Mouse (Mus musculus) heart, embryonic 16.5 days (tissue): Measurements from ENCODE around the gene Sds. TPM values are rescaled to one million over a fixed set of nuclear protein-coding genes. Genes with fewer than 3 reads are reported as not detected.

Source experiments
- ATAC-seq: fragments of 200-750 bp; cut with Nextera tagmentation; replicated peaks from 2 replicates; pipeline ENCODE4 v1.8.0; 2017; ENCODE audit warnings: moderate number of reproducible peaks; ENCODE audit not compliant: insufficient read depth, low FRiP score; ENCODE audit errors: extremely low read depth
- H3K27ac ChIP-seq: fragments of 300-500 bp; sonication (generic); 2 replicates; pipeline ENCODE4 v1.5.1; 2014; ENCODE audit warnings: mild to moderate bottlenecking, low read length, control low read depth, moderate library complexity
- H3K27me3 ChIP-seq: fragments of 300-500 bp; sonication (generic); 2 replicates; pipeline ENCODE4 v1.6.1; 2014; ENCODE audit warnings: low read length, mixed read lengths; ENCODE audit not compliant: control insufficient read depth, insufficient read depth
- H3K36me3 ChIP-seq: fragments of 300-500 bp; sonication (generic); 2 replicates; pipeline ENCODE4 v1.6.1; 2014; ENCODE audit not compliant: control insufficient read depth, insufficient read depth
- H3K4me1 ChIP-seq: fragments of 300-500 bp; sonication (generic); 2 replicates; pipeline ENCODE4 v1.6.1; 2014; ENCODE audit warnings: low read length, mixed read lengths; ENCODE audit not compliant: control insufficient read depth, insufficient read depth
- H3K4me2 ChIP-seq: fragments of 300-500 bp; sonication (generic); 2 replicates; pipeline ENCODE4 v1.6.1; 2014; ENCODE audit warnings: low read depth, mild to moderate bottlenecking, control low read depth, low read length
- H3K4me3 ChIP-seq: fragments of 300-500 bp; sonication (generic); 2 replicates; pipeline ENCODE4 v1.5.1; 2014; ENCODE audit warnings: mild to moderate bottlenecking, control low read depth, low read length
- H3K9ac ChIP-seq: fragments of 300-500 bp; sonication (generic); 2 replicates; pipeline ENCODE4 v1.6.1; 2014; ENCODE audit warnings: low read length, control low read depth
- H3K9me3 ChIP-seq: fragments of 300-500 bp; sonication (generic); replicated peaks from 2 replicates; pipeline ENCODE4 v1.6.1; 2016; ENCODE audit warnings: low read length; ENCODE audit not compliant: control insufficient read depth
- WGBS: fragments of 180-500 bp; shearing (Covaris S2); extraction: QIAGEN DNeasy Blood & Tissue Kit; methylation state at CpG from one replicate; pipeline ENCODE4 v1.1.7; 2014; 5-methylcytosine and 5-hydroxymethylcytosine counted together
- polyA plus RNA-seq: library from polyadenylated mRNA; unstranded; fragments of >200 nt; fragmentation: Nextera tagmentation; extraction: Ambion mirVana; gene quantifications from 2 replicates; pipeline ENCODE4 v1.2.1, GENCODE M21; 2015

The Sds gene
- polyA plus RNA-seq, 1 experiment from 2014 or later: 0.56 TPM

GRCm38 (mm10) chr5:120432486-120433015, 43.8 kb upstream of the Sds start:
- no peak overlapping the region for H3K4me2 ChIP-seq
- H3K9ac ChIP-seq: no peak overlapping the region
- H3K27ac ChIP-seq: no peak overlapping the region
- no peaks in the 10 kb centered on the region for H3K9me3 ChIP-seq
- no peak overlapping the region for H3K4me3 ChIP-seq
- no peak for ATAC-seq
- WGBS: 3% methylated on average over 9 of the region's 9 CpGs
- H3K27me3 ChIP-seq: peaks cover 96% of the 10 kb centered on the region
- no peaks in the 10 kb centered on the region for H3K36me3 ChIP-seq
- H3K4me1 ChIP-seq: no peaks in the 10 kb centered on the region

- 3% methylated on average over 13 of the region's 13 CpGs for WGBS
- ATAC-seq: no peak
- H3K4me3 ChIP-seq: no peak overlapping the region
These were observed 43.1 kb upstream of the Sds start for GRCm38 (mm10) chr5:120433135-120433760.

GRCm38 (mm10) chr5:120434231-120434735, 42.0 kb upstream of the Sds start:
- Histone ChIP-seq H3K9ac (no peak overlapping the region), H3K4me2 (no peak overlapping the region), H3K4me1 (no peaks in the 10 kb centered on the region), H3K27ac (no peak overlapping the region), H3K4me3 (no peak overlapping the region), H3K36me3 (no peaks in the 10 kb centered on the region), H3K9me3 (no peaks in the 10 kb centered on the region), H3K27me3 (peaks cover 97% of the 10 kb centered on the region)
- no peak for ATAC-seq
- 3% methylated on average over 21 of the region's 21 CpGs for WGBS

More at GRCm38 (mm10) chr5:120433135-120433760, 43.1 kb upstream of the Sds start:
- Histone ChIP-seq H3K4me2 (no peak overlapping the region), H3K27ac (no peak overlapping the region), H3K4me1 (no peaks in the 10 kb centered on the region), H3K36me3 (no peaks in the 10 kb centered on the region), H3K9ac (no peak overlapping the region), H3K27me3 (peaks cover 96% of the 10 kb centered on the region), H3K9me3 (no peaks in the 10 kb centered on the region)

DNA sequence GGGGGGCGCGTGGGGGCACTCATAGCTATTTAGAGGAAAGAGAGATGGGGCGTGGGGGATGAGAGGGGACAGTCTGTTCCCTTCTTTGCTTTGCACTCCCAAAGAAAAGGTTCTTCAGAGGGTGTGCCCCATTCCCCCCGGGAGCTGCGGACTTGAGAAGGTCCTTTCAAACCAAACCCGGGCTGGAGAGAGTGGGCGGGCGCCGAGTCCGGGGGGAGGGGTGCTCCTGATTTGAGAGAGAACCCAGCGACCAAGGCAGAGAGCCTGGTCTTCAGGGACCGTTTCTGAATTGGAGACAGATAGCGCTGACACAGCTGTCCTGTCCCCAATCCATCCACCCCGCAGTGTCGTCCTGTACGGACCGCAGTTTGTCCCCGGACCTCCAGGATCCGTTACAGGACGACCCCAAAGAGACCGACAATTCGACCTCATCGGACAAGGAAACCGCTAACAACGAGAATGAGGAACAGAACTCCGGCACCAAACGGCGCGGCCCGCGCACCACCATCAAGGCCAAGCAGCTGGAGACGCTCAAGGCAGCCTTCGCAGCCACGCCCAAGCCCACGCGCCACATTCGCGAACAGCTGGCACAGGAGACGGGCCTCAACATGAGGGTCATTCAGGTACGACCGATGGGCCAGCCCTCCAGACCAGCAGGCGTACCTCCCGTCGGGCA, 41.2 kb upstream of the Sds start:
- Histone ChIP-seq H3K36me3 (no peaks in the 10 kb centered on the region), H3K9me3 (no peaks in the 10 kb centered on the region), H3K4me2 (no peak overlapping the region), H3K27me3 (peaks cover 97% of the 10 kb centered on the region), H3K27ac (no peak overlapping the region), H3K4me3 (no peak overlapping the region), H3K9ac (no peak overlapping the region), H3K4me1 (peaks cover 5% of the 10 kb centered on the region)
- under 1% methylated on average over 44 of the region's 44 CpGs for WGBS
- no peak for ATAC-seq

DNA sequence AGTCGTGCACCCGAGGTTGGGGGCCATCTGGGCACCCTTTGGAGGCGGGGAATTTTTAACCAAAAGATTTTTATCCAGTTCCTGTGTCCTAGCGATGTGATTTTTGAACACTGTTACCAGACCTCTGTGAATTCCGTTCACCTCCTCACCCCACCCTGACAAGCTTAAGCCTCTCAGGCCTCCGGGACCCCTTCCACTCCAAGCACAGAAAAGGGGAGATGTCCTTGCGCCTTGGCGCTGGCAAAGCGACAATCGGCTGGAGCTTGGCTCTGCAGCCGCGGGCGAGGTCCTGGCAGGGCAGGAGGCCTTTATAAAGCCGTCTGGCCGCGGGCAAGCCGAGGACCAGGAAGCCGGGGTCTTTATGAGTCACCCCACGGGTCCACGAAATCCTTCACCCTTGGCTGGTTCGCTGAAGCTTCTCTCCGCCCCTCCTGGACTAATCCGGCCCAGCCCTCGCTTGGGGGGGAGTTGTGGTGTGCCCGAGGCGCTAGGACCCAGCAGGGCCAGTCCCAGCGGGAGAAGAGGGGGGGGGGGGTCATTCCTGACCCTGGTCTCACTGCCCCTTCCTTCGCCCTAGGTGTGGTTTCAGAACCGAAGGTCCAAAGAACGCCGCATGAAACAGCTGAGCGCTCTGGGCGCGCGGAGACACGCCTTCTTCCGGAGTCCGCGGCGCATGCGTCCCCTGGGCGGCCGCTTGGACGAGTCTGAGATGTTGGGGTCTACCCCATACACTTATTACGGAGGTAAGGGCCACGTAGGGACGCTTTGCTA, 40.4 kb upstream of the Sds start:
- H3K36me3 ChIP-seq: no peaks in the 10 kb centered on the region
- no peak for ATAC-seq
- H3K4me1 ChIP-seq: peaks cover 7% of the 10 kb centered on the region
- peaks cover 97% of the 10 kb centered on the region for H3K27me3 ChIP-seq
- peak overlapping the region; percentile 61 for H3K4me2 ChIP-seq
- no peaks in the 10 kb centered on the region for H3K9me3 ChIP-seq
- H3K4me3 ChIP-seq: peak overlapping the region; percentile 49
- no peak overlapping the region for H3K27ac ChIP-seq
- WGBS: under 1% methylated on average over 46 of the region's 47 CpGs
- peak overlapping the region; percentile 0; the same call in 1 of the 2 replicates for H3K9ac ChIP-seq

- no peaks in the 10 kb centered on the region for H3K9me3 ChIP-seq
- H3K4me3 ChIP-seq: no peak overlapping the region
- no peak for ATAC-seq
These were observed 39.3 kb upstream of the Sds start for GRCm38 (mm10) chr5:120436885-120437495.

DNA sequence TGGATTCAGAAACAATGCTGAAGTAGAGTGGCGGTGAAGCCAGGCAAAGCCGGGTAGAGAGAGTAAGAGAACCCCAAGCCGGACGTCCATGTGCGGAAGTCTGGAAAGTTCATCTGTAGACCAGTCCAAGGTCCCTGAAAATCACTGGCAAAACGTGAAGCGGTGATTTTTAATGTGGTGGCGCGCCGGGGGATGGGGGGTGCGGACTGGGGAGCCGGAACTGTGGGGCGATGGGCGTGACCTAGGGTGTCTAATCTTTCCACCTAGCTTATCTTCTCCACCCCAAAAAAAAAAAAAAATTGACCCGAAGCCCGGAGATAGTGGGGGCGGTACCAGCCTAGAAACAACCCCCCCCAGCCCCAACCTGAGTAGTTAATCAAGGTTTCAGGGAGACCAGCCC, 38.8 kb upstream of the Sds start:
- Histone ChIP-seq H3K4me3 (no peak overlapping the region), H3K27ac (no peak overlapping the region), H3K9ac (no peak overlapping the region), H3K4me1 (peaks cover 7% of the 10 kb centered on the region), H3K9me3 (no peaks in the 10 kb centered on the region), H3K27me3 (peaks cover 90% of the 10 kb centered on the region), H3K4me2 (no peak overlapping the region), H3K36me3 (no peaks in the 10 kb centered on the region)
- ATAC-seq: no peak
- WGBS: 2% methylated on average over 17 of the region's 17 CpGs

More at GRCm38 (mm10) chr5:120436885-120437495, 39.3 kb upstream of the Sds start:
- WGBS: under 1% methylated on average over 18 of the region's 18 CpGs
- peaks cover 7% of the 10 kb centered on the region for H3K4me1 ChIP-seq
- H3K9ac ChIP-seq: no peak overlapping the region
- peaks cover 91% of the 10 kb centered on the region for H3K27me3 ChIP-seq
- H3K36me3 ChIP-seq: no peaks in the 10 kb centered on the region
- no peak overlapping the region for H3K4me2 ChIP-seq
- H3K27ac ChIP-seq: no peak overlapping the region

DNA sequence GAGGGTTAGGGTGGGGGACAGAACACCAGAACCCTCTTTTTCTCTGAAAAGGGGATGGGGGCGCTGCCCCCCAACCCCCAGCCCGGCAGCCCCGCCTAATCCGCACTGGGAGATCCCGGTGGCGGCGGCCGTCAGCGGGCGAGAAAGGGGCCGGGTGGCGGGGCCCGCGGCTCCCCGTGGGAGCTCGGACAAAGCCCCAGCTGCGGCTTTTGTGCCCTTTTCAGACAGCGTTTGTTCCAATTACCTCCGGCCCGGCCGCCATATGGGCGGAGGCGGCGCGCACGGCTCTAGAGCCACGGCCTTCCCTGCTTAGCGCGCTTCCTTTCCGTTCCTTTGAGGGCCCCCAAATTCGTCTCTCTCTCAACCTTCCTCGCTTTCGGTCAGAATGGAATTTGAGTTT, 38.3 kb upstream of the Sds start:
- Histone ChIP-seq H3K9ac (no peak overlapping the region), H3K4me1 (peaks cover 7% of the 10 kb centered on the region), H3K27me3 (peaks cover 90% of the 10 kb centered on the region), H3K9me3 (no peaks in the 10 kb centered on the region), H3K4me3 (peak overlapping the region; percentile 29), H3K27ac (no peak overlapping the region), H3K36me3 (no peaks in the 10 kb centered on the region), H3K4me2 (peak overlapping the region; percentile 34; the same call in 1 of the 2 replicates)
- no peak for ATAC-seq
- WGBS: 0% methylated on average over 33 of the region's 33 CpGs
